Comparison of ENCODE assay signal across 8 mouse cellular contexts in the genomic region with DNA sequence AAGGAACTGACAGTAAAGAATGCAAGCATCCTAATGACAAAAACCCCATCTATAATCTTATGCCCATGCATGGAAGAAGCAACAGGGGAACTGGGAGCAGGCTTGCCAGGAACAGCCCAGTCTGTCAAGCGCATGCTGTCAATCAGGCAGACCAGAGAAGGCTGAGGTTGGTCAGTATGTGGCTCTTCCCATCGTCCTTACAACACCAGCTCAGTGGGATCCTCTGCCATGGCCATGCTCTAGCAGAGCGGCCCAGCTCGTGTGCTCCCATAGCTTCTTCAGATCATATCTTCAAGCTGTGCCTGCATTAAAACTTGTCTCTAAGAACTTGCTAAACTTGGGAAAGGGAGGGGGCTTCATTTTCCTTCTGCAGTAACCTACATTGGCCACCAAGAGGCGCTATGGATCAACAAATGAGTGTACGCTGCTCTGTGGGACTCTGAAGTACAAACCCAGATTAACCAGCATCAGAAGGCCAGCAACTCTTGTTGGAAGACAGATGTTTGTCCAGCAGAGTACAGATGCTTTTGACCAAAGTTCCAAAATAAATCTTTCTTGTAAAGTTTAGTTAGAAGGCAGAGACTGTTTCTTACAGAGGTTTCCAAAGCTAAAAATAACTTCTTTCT.
DNase-seq lines count a peak whose midpoint lies in the region; ATAC-seq and TF ChIP-seq lines count a peak whose summit lies in the region.

No protein-coding gene starts in this region.

- H3K9me3 ChIP-seq in forebrain, embryonic 10.5 days = no peaks in the 10 kb centered on the region
- H3K9me3 ChIP-seq in forebrain, embryonic 13.5 days (replicated peaks) = no peaks in the 10 kb centered on the region
- H3K9me3 ChIP-seq in midbrain, embryonic 13.5 days = no peaks in the 10 kb centered on the region

- H3K4me1 ChIP-seq in forebrain, embryonic 10.5 days = peaks cover 19% of the 10 kb centered on the region
- 0 out of 2 replicates have a peak, but pooled peaks cover 5% of the 10 kb centered on the region for H3K4me1 ChIP-seq in forebrain, embryonic 13.5 days
- no peaks in the 10 kb centered on the region; the same call in 1 of the 2 replicates for H3K4me1 ChIP-seq in cortical plate, adult 2 months (ENCODE audit: control insufficient read depth, insufficient read depth, low read length)
- H3K4me1 ChIP-seq in midbrain, embryonic 13.5 days (replicated peaks) = 0 out of 2 replicates have a peak, but pooled peaks cover 4% of the 10 kb centered on the region

- H3K9ac ChIP-seq in forebrain, embryonic 13.5 days = no peak overlapping the region
- no peak overlapping the region for H3K9ac ChIP-seq in midbrain, embryonic 13.5 days (replicated peaks)

- 33% methylated on average over 6 of the region's 6 CpGs for WGBS in forebrain, embryonic 10.5 days
- 31% methylated on average over 6 of the region's 6 CpGs for WGBS in forebrain, embryonic 13.5 days
- WGBS in midbrain, embryonic 13.5 days = 27% methylated on average over 6 of the region's 6 CpGs

- peaks cover 5% of the 10 kb centered on the region; the same call in 1 of the 2 replicates for H3K27me3 ChIP-seq in forebrain, embryonic 10.5 days (ENCODE audit: poor library complexity, severe bottlenecking)
- no peaks in the 10 kb centered on the region for H3K27me3 ChIP-seq in forebrain, embryonic 13.5 days
- H3K27me3 ChIP-seq in midbrain, embryonic 13.5 days = peaks cover 23% of the 10 kb centered on the region

- no peak overlapping the region for H3K4me3 ChIP-seq in forebrain, embryonic 10.5 days
- no peak overlapping the region for H3K4me3 ChIP-seq in forebrain, embryonic 13.5 days
- H3K4me3 ChIP-seq in cortical plate, adult 2 months (ENCODE audit: insufficient read depth, low read length) = no peak overlapping the region
- no peak overlapping the region for H3K4me3 ChIP-seq in midbrain, embryonic 13.5 days (replicated peaks)

- TF ChIP-seq CTCF in cortical plate, adult 2 months (IDR thresholded peaks at IDR 0.05; ENCODE audit: extremely low read depth, insufficient read depth, low read length) = peak; percentile 85

- no peak overlapping the region for H3K27ac ChIP-seq in forebrain, embryonic 10.5 days
- H3K27ac ChIP-seq in forebrain, embryonic 13.5 days = no peak overlapping the region
- H3K27ac ChIP-seq in cortical plate, adult 2 months (ENCODE audit: insufficient read depth, low read length) = no peak overlapping the region
- no peak overlapping the region for H3K27ac ChIP-seq in midbrain, embryonic 13.5 days

- peak; percentile 66 for DNase-seq in forebrain, embryonic 10.5 days (ENCODE audit: extremely low spot score, low spot score)
- DNase-seq in CD8-positive naive resting alpha-beta T cell, adult 2 months (ENCODE audit: low read depth in 2 of 2, low spot score in 2 of 2) = peak; percentile 14 to 40
- DNase-seq in heart, adult 9 months (ENCODE audit: low spot score in 2 of 2) = peak; percentile 68 to 70
- DNase-seq in layer of hippocampus, postnatal 14 days (ENCODE audit: low spot score in 2 of 2) = peak; percentile 48 to 63
- peak; percentile 28 to 32 for DNase-seq in thymus, postnatal 36 days

- ATAC-seq in forebrain, embryonic 13.5 days = no peak
- 0 out of 2 replicates have a peak, but pooled peaks have one; percentile 68 for ATAC-seq in midbrain, embryonic 13.5 days

- H3K4me2 ChIP-seq in forebrain, embryonic 13.5 days = no peak overlapping the region
- no peak overlapping the region for H3K4me2 ChIP-seq in midbrain, embryonic 13.5 days (replicated peaks)

- TF ChIP-seq POLR2A in cortical plate, adult 2 months (IDR thresholded peaks at IDR 0.05; ENCODE audit: extremely low read depth, insufficient read depth, low read length) = no peak

- H3K36me3 ChIP-seq in forebrain, embryonic 10.5 days (replicated peaks) = no peaks in the 10 kb centered on the region
- no peaks in the 10 kb centered on the region for H3K36me3 ChIP-seq in forebrain, embryonic 13.5 days (ENCODE audit: poor library complexity, severe bottlenecking)
- no peaks in the 10 kb centered on the region for H3K36me3 ChIP-seq in midbrain, embryonic 13.5 days
